Mouse (Mus musculus): ENCODE measurements around the gene Ppp1r1b. TPM values are rescaled to one million over a fixed set of nuclear protein-coding genes. Genes with fewer than 3 reads are reported as not detected.

Ppp1r1b gene
- polyA plus RNA-seq, 1 experiment: 150 TPM

- H3K4me3 ChIP-seq (replicated peaks; ENCODE audit: insufficient read depth, low read depth, low read length): no peak overlapping the region
- 57% methylated on average over 10 of the region's 10 CpGs for WGBS
- H3K27ac ChIP-seq (ENCODE audit: insufficient read depth, low read length): no peak overlapping the region; the same call in 1 of the 2 replicates
- H3K4me1 ChIP-seq (ENCODE audit: control insufficient read depth, insufficient read depth, low read length): peaks cover 36% of the 10 kb centered on the region
- no peak for DNase-seq
- H3K27me3 ChIP-seq (ENCODE audit: control insufficient read depth, insufficient read depth, low read length): no peaks in the 10 kb centered on the region
- no peak for TF ChIP-seq POLR2A (IDR thresholded peaks at IDR 0.05; ENCODE audit: borderline replicate concordance, insufficient read depth, low read length)
- TF ChIP-seq CTCF (IDR thresholded peaks at IDR 0.05; ENCODE audit: borderline replicate concordance, insufficient read depth, low read depth, low read length): no peak
These were observed 23.5 kb downstream of the Ppp1r1b start for GRCm38 (mm10) chr11:98371556-98372240.

- DNase-seq: peak; percentile 56 to 64
- Histone ChIP-seq H3K27me3 (ENCODE audit: control insufficient read depth, insufficient read depth, low read length) (no peaks in the 10 kb centered on the region), H3K4me1 (ENCODE audit: control insufficient read depth, insufficient read depth, low read length) (peaks cover 33% of the 10 kb centered on the region), H3K27ac (ENCODE audit: insufficient read depth, low read length) (no peak overlapping the region), H3K4me3 (replicated peaks; ENCODE audit: insufficient read depth, low read depth, low read length) (no peak overlapping the region)
- 12% methylated on average over 2 of the region's 2 CpGs for WGBS
- TF ChIP-seq POLR2A (IDR thresholded peaks at IDR 0.05; ENCODE audit: borderline replicate concordance, insufficient read depth, low read length) (no peak), CTCF (IDR thresholded peaks at IDR 0.05; ENCODE audit: borderline replicate concordance, insufficient read depth, low read depth, low read length) (peak; percentile 87)
These were observed 24.2 kb downstream of the Ppp1r1b start for GRCm38 (mm10) chr11:98372406-98372805.

- H3K27ac ChIP-seq (ENCODE audit: insufficient read depth, low read length): no peak overlapping the region
- 91% methylated on average over 6 of the region's 6 CpGs for WGBS
- H3K27me3 ChIP-seq (ENCODE audit: control insufficient read depth, insufficient read depth, low read length): no peaks in the 10 kb centered on the region
- H3K4me1 ChIP-seq (ENCODE audit: control insufficient read depth, insufficient read depth, low read length): peaks cover 29% of the 10 kb centered on the region
- H3K4me3 ChIP-seq (replicated peaks; ENCODE audit: insufficient read depth, low read depth, low read length): no peak overlapping the region
- no peak for DNase-seq
- TF ChIP-seq POLR2A (IDR thresholded peaks at IDR 0.05; ENCODE audit: borderline replicate concordance, insufficient read depth, low read length) (no peak), CTCF (IDR thresholded peaks at IDR 0.05; ENCODE audit: borderline replicate concordance, insufficient read depth, low read depth, low read length) (no peak)
These were observed 25.0 kb downstream of the Ppp1r1b start for GRCm38 (mm10) chr11:98373244-98373643.

GRCm38 (mm10) chr11:98374266-98374665, 26.1 kb downstream of the Ppp1r1b start:
- H3K27me3 ChIP-seq (ENCODE audit: control insufficient read depth, insufficient read depth, low read length): no peaks in the 10 kb centered on the region
- H3K4me3 ChIP-seq (replicated peaks; ENCODE audit: insufficient read depth, low read depth, low read length): no peak overlapping the region
- 30% methylated on average over 8 of the region's 8 CpGs for WGBS
- no peak for DNase-seq
- peaks cover 23% of the 10 kb centered on the region for H3K4me1 ChIP-seq (ENCODE audit: control insufficient read depth, insufficient read depth, low read length)
- H3K27ac ChIP-seq (ENCODE audit: insufficient read depth, low read length): no peak overlapping the region
- TF ChIP-seq CTCF (IDR thresholded peaks at IDR 0.05; ENCODE audit: borderline replicate concordance, insufficient read depth, low read depth, low read length) (no peak), POLR2A (IDR thresholded peaks at IDR 0.05; ENCODE audit: borderline replicate concordance, insufficient read depth, low read length) (no peak)

- Histone ChIP-seq H3K27me3 (ENCODE audit: control insufficient read depth, insufficient read depth, low read length) (no peaks in the 10 kb centered on the region), H3K4me1 (ENCODE audit: control insufficient read depth, insufficient read depth, low read length) (peaks cover 19% of the 10 kb centered on the region), H3K27ac (ENCODE audit: insufficient read depth, low read length) (no peak overlapping the region), H3K4me3 (replicated peaks; ENCODE audit: insufficient read depth, low read depth, low read length) (no peak overlapping the region)
- 63% methylated on average over 5 of the region's 5 CpGs for WGBS
- DNase-seq: no peak
- TF ChIP-seq CTCF (IDR thresholded peaks at IDR 0.05; ENCODE audit: borderline replicate concordance, insufficient read depth, low read depth, low read length) (no peak), POLR2A (IDR thresholded peaks at IDR 0.05; ENCODE audit: borderline replicate concordance, insufficient read depth, low read length) (no peak)
These were observed 28.6 kb downstream of the Ppp1r1b start for GRCm38 (mm10) chr11:98376756-98377155.

- no peak overlapping the region for H3K4me3 ChIP-seq (replicated peaks; ENCODE audit: insufficient read depth, low read depth, low read length)
- no peaks in the 10 kb centered on the region for H3K27me3 ChIP-seq (ENCODE audit: control insufficient read depth, insufficient read depth, low read length)
- H3K4me1 ChIP-seq (ENCODE audit: control insufficient read depth, insufficient read depth, low read length): peaks cover 19% of the 10 kb centered on the region
- WGBS: 36% methylated on average over 11 of the region's 11 CpGs
- DNase-seq: no peak
- TF ChIP-seq CTCF (IDR thresholded peaks at IDR 0.05; ENCODE audit: borderline replicate concordance, insufficient read depth, low read depth, low read length): no peak
- no peak for TF ChIP-seq POLR2A (IDR thresholded peaks at IDR 0.05; ENCODE audit: borderline replicate concordance, insufficient read depth, low read length)
- no peak overlapping the region for H3K27ac ChIP-seq (ENCODE audit: insufficient read depth, low read length)
These were observed 29.6 kb downstream of the Ppp1r1b start for GRCm38 (mm10) chr11:98377787-98378186.

- Histone ChIP-seq H3K27ac (ENCODE audit: insufficient read depth, low read length) (no peak overlapping the region), H3K4me3 (replicated peaks; ENCODE audit: insufficient read depth, low read depth, low read length) (no peak overlapping the region), H3K27me3 (ENCODE audit: control insufficient read depth, insufficient read depth, low read length) (no peaks in the 10 kb centered on the region), H3K4me1 (ENCODE audit: control insufficient read depth, insufficient read depth, low read length) (peaks cover 28% of the 10 kb centered on the region)
- 90% methylated on average over 7 of the region's 7 CpGs for WGBS
- DNase-seq: no peak
- TF ChIP-seq POLR2A (IDR thresholded peaks at IDR 0.05; ENCODE audit: borderline replicate concordance, insufficient read depth, low read length) (no peak), CTCF (IDR thresholded peaks at IDR 0.05; ENCODE audit: borderline replicate concordance, insufficient read depth, low read depth, low read length) (no peak)
These were observed 31.2 kb downstream of the Ppp1r1b start for GRCm38 (mm10) chr11:98379379-98379778.

GRCm38 (mm10) chr11:98380106-98380505, 31.9 kb downstream of the Ppp1r1b start:
- Histone ChIP-seq H3K4me3 (replicated peaks; ENCODE audit: insufficient read depth, low read depth, low read length) (no peak overlapping the region), H3K27ac (ENCODE audit: insufficient read depth, low read length) (no peak overlapping the region), H3K27me3 (ENCODE audit: control insufficient read depth, insufficient read depth, low read length) (no peaks in the 10 kb centered on the region), H3K4me1 (ENCODE audit: control insufficient read depth, insufficient read depth, low read length) (peaks cover 33% of the 10 kb centered on the region)
- 17% methylated on average over 6 of the region's 6 CpGs for WGBS
- TF ChIP-seq POLR2A (IDR thresholded peaks at IDR 0.05; ENCODE audit: borderline replicate concordance, insufficient read depth, low read length) (no peak), CTCF (IDR thresholded peaks at IDR 0.05; ENCODE audit: borderline replicate concordance, insufficient read depth, low read depth, low read length) (no peak)
- DNase-seq: peak; percentile 53 to 71
